Mouse (Mus musculus) kidney, adult 2 months (tissue): Measurements from ENCODE around the gene Fmn2.

ENCODE experiments used
- CTCF ChIP-seq: fragments of 200-500 bp; conservative IDR thresholded peaks from 2 replicates; pipeline ENCODE4 v1.5.1; 2011; ENCODE audit warnings: low read depth, mild to moderate bottlenecking, control low read depth, low read length, moderate library complexity, mixed read lengths; ENCODE audit not compliant: insufficient read depth, insufficient read length
- POLR2A ChIP-seq: fragments of 200-500 bp; IDR thresholded peaks from one replicate; pipeline ENCODE4 v1.6.1; 2011; ENCODE audit warnings: low read depth, low read length, control low read depth

DNA sequence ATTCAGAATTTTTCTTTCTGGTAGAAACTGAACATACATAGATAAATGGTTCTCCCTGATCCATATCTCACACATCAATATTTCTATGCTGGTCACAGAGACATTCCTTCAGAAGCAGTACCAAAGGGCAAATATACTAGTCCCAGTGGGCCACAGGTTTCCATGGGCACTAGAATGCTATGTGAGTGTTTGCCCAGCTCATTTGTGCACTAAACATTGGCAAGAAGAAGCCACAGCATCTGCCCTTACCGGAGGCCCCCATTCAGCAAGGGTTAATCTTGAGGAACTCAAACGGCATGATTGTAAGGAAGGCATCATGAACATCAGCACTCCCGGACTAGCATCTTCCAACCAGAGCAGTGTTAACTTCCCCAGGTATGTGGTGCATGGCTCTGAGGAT lies 35.9 kb downstream of the Fmn2 start:
- no peak for TF ChIP-seq CTCF
- TF ChIP-seq POLR2A = no peak
